Mouse (Mus musculus) testis, postnatal 10 days (tissue): Measurements from ENCODE around the gene Ttpal.
"Not testable (repeated sequence)": the region's sequence is repeated elsewhere in the genome, so short reads cannot be mapped to it uniquely, and the experiment has no call there.

ENCODE experiments used
- DNase-seq: peaks from one replicate; pipeline ENCODE4 v3.0.0; 2021; ENCODE audit warnings: low spot score

The Ttpal gene

DNA sequence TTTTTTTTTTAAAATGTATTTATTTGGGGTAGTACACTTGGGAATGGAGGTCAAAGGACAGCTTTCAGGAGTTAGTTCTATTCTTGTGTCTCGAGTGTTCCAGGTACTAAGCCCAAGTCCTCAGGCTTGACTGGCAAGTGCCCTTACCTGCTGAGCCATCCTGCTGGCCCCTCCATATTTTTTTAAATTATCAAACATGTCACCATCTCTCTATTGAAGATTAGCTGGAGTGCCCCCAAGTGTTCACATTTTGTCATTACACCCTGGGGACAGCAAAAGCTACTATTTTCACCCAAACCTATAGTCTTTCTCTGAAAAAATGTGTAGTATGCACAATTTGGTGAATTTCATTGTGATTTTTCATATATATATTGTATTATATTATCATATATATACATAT is 10.0 kb upstream of the Ttpal start:
- DNase-seq = peak; percentile 67

GRCm38 (mm10) chr2:163593636-163594282 is 8.4 kb upstream of the Ttpal start:
- DNase-seq = no peak

- no peak for DNase-seq
Measured at GRCm38 (mm10) chr2:163595119-163595518, 7.0 kb upstream of the Ttpal start.

GRCm38 (mm10) chr2:163596057-163596872 is 5.8 kb upstream of the Ttpal start:
- DNase-seq = peak; percentile 57

DNA sequence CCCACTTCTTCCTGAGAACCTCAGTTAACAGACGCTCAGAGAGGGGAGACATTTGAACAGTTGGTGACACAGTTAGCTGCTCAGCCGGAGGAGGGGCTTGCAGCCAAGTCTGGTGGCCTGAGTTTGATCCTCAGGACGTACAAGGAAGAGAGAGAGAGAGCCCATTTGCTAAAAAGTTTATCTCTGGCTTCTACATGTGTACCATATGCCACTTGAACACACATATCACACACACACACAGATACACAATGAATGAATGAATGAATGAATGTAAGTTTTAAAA is 5.3 kb upstream of the Ttpal start:
- no peak for DNase-seq

DNA sequence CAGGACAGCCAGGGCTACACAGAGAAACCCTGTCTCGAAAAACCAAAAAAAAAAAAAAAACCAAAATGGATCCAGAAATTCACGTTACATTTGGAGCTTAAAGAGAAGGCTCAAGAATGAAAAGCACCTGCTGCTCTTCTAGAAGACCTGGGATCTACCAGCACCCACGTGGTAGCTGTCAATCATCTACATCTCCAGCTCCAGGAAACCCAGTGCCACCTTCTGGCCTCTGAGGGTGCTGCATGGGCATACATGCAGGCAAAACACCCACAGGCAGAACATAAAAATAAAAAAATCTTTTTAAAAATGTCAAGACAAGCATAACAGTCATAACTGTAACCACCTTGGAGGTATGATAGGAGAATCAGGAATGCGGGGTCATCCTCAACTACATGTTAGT is 4.5 kb upstream of the Ttpal start:
- DNase-seq = peak; percentile 80

- peak; percentile 85 for DNase-seq
Measured at GRCm38 (mm10) chr2:163599226-163599625, 2.9 kb upstream of the Ttpal start.

- DNase-seq = no peak
Measured at GRCm38 (mm10) chr2:163601066-163601465, 1.0 kb upstream of the Ttpal start.

- DNase-seq = no peak
Measured at GRCm38 (mm10) chr2:163601712-163602100, 408 bp upstream of the Ttpal start.

DNA sequence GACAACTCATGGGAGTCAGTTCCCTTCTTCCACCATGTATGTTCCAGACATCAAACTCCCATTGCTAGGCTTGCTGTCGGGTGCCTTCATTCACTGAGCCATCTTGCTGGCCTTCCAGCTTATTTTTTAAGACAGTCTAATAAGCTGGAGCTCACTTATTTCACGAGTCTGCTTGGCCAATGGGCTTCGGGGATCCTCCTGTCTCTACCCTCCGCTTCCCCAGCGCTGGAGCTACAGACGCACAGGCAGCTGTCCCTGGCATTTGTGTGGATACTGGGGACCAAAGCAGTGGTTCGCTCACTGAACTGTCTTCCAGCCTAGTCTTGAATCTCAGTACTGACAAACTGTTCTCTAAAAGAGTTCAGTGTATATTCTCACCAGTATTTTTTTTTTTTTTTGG is 4.0 kb downstream of the Ttpal start:
- DNase-seq = no peak

DNA sequence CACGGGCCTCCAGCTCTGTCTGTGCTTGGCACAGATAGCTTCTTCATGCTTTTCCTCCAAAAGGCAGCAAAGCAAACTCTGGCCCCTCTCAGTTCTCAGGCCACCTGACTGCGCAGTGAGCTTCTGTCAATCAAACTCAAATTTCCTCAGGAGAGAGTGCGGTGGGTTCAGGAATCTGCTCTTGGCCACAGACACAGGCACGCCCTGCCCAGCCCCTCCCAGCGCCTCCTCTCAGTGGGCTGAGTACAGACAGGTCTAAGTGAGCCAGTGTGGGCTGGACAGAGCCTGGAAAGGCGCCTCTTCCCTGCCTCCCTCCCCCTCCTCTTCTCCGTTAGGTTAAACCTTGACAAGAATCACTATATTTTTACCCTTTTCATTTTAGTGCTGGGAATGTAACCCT is 5.9 kb downstream of the Ttpal start:
- no peak for DNase-seq

DNA sequence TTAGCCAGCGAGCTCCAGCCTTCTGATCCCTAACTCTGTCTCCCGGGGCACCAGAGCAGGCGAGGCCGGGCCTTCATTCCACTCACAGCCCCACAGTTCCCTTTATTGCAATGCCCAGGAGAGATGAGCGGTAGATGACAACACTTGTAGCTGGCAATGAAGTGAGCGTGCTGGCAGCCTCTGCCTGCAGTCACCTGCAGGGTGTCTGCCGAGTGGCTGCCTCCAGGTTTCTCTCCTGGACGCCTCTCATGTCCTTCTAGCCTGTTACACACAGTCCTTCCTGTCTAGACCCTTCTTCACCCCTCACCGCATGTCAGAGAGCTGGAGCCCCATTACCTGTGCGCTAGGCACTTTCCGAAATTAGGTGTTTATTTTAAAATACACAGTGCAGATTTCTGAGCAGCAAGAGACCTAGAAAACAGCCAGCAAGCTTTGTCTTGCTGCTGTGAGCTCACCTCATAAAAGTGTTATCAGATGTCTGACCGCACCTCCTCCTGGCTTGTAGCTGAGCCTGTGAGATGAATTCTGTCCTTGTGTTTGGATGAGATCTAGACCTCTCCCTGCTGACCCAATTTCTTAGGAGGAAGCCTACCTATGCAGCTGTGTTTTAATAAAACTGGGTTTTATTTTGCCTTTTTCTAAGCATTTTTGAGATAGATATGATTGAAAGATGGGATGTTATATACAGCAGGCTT is 7.3 kb downstream of the Ttpal start:
- DNase-seq = no peak

DNA sequence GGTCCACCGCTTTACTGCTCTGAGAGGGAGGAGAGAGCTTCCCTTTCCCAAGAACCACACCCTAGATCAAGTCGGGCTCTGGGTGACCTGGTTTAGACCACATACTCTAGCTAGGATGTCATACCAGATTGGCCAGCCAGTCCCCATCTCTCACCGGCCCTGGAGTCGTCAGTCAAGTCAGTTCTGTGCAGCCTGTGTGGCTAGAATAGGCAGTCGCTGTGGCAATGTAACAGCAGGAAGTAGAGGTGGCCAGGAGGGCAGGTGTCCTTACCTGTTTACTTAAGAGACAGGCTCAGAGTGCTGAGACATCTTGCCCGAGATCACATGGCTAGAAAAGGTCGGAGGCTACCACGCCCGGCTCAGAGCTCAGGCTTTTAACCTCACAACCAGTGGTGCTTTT is 9.1 kb downstream of the Ttpal start:
- DNase-seq = no peak

GRCm38 (mm10) chr2:163613206-163613605 is 11.1 kb downstream of the Ttpal start:
- DNase-seq = no peak

- no peak for DNase-seq
Measured at GRCm38 (mm10) chr2:163613990-163614389, 11.9 kb downstream of the Ttpal start.

DNA sequence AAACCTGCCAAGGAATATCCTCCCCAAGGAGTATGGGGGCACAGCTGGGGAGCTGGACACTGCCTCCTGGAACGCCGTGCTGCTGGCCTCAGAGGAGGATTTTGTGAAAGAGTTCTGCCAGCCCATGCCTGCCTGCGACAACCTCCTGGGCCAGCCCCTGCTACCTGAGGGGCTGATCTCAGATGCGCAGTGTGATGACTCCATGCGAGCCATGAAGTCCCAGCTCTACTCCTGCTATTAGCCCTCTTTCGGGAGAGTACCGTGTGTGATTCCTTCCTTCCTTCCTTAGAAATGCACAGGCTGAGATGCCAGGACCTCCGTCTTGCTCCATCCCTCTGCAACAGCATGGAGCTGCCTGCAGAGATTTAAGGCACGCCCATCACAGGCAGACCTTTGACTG is 13.3 kb downstream of the Ttpal start:
- no peak for DNase-seq

- no peak for DNase-seq
Measured at GRCm38 (mm10) chr2:163615906-163616651, 14.0 kb downstream of the Ttpal start.

DNA sequence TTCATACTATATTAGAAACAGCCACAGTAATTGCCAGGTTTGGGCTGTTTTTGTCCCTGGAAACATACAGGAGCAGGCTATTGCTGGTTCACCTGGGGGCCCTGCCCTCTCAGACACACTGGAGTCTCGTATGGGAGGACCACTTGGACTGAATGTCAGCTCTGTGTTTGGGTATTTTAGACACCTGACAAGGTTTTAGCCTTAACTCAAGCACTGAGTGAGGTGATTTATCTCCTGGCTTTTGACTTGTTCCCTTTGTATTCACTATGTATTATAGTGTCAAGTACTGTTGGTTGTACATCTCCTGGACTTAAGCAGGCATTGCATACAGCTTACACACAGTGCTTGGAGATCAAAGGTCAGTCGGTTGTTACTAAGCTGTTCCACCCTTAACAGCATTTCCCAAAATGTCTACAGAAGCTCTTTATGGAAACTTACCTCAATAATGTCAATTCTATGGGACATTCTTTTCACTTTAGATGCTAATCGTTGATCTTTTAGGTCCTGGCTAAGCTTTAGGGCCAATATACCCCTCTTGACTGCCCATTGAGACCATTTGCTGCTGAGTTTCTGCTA is 14.6 kb downstream of the Ttpal start:
- DNase-seq = no peak

- DNase-seq = no peak
Measured at GRCm38 (mm10) chr2:163617232-163617863, 15.2 kb downstream of the Ttpal start.

DNA sequence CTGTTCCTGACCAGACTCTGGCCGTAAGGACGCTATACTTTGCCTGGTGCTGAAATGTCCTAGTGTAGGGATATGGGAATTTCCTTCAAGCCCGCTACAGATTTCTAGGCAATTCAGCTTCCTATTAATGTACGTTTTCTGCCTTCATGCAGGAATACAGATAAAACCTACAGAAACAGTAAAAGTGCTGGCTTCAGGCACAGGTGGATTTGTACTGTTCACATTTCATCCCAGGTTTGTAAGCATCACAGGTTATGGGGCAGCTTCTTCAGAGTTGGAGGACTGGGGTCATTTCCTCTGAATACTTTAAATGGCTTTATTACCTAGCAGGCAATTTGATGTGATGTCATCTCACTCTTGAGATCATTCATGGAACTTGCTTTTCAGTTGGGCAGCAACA is 15.8 kb downstream of the Ttpal start:
- no peak for DNase-seq

GRCm38 (mm10) chr2:163620451-163620850 is 18.3 kb downstream of the Ttpal start:
- no peak for DNase-seq

GRCm38 (mm10) chr2:163621401-163621800 is 19.3 kb downstream of the Ttpal start:
- DNase-seq = not testable (repeated sequence)
